Mouse (Mus musculus): Measurements from ENCODE around the gene B4galt5.

The B4galt5 gene

DNA sequence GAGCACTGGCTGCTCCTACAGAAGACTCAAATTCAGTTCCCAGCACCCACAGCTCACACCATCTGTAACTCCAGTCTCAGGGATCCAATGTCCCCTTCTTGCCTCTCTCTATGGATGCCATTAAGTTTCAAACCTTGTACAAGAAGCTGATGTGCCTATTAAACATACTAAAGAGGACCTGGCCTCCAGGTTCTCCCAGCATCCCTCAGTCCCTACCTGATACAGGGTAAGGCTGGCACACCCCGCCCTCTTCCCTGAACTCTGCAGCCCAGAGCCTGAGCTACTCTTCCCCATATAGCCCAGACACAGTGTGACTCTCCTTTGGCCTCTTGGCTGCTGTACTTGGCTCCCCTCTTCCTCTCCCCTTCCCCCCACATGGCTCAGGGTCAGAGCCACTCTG is 38.9 kb downstream of the B4galt5 start:
- in situ Hi-C loops (cut with MboI; ENCODE audit: low pct_unique_long_range_greater_than_20kb in 1 of 2, low sequenced_read_pairs in 2 of 2, unreplicated experiment in 1 of 2), result no loop called here

DNA sequence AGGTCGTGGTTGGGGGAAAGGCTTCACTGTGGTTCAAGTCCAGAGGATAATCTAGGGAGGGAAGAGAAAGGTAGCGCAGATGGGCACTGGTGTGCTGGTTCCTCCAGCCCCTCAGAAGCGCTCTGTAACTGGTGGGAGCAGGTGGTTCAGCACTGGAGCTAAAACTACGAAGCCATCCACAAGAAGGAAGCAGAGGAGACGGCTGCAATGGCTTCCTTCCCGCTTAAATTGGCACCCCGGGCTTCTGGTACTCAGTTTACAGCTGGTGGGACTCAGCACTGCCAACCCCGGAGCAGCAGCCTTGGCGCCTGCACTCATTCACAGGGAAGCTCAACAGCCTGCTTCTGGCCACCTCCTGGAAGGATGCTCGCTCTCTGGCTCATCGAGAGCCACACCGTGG is 39.7 kb downstream of the B4galt5 start:
- in situ Hi-C loops (cut with MboI; ENCODE audit: low pct_unique_long_range_greater_than_20kb in 1 of 2, low sequenced_read_pairs in 2 of 2, unreplicated experiment in 1 of 2), result no loop called here

DNA sequence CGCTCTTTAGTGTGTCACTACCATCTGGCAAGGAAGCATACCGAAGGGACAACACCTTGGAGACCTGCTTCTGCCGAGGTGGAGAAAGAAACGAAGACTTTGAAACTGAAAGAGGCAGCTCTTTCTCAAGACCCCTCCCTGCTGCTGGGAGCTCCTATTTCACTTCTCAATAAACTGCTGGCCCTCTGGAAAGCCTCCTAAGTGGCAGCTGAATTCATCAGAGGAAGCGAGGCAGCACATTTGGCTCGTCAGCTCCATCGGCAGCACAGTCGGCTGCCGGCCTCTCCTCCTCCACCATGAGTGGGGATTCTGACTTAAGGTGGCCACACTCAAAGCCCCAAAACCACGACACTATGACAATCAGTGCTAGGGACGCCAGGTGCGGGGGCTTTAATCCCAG is 41.3 kb downstream of the B4galt5 start:
- in situ Hi-C loops (cut with MboI; ENCODE audit: low pct_unique_long_range_greater_than_20kb in 1 of 2, low sequenced_read_pairs in 2 of 2, unreplicated experiment in 1 of 2), result no loop called here

DNA sequence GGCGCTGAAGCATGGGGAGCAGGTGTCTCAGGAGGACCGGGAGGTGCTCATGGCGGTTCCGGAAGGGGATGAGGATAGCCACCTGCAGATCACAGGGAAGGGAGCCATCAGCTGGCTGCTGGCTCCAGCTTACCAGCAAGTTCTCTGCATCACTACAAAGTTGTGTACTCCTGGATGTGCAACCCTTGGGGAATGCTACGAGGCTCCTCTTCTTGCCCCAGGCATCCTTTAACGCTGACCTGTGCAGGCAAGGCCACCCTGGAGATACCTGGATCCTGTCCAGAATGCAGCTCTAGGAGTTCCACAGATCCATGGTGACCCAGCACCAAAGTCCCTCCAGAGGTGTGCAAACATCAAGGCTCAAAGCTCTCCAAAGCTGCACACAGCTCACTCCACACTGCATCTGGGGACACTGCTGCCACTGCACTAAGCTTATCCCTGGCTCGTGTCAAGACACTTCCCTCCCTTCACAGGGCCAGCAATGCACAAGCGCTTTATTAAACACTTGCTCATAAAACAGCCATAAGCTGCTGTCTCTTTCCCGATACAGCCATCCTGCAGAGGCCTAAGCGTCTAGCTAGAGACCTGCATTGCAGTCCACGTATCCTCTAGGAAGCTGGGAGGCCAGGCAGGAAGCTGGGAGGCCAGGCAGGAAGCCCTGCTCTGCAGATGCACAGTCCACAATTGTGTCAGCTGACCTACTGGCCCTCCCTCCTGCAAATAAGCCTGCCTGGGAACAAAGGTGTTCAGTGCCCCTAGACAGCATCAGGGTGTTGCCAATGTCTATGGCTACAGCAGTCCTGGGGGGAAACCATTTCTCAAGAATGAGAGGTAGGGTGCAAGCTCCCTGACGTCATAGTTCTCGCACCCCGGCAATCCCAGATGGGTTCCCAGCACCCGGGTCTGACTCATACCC is 42.1 kb downstream of the B4galt5 start:
- in situ Hi-C loops (cut with MboI; ENCODE audit: low pct_unique_long_range_greater_than_20kb in 1 of 2, low sequenced_read_pairs in 2 of 2, unreplicated experiment in 1 of 2), result no loop called here

DNA sequence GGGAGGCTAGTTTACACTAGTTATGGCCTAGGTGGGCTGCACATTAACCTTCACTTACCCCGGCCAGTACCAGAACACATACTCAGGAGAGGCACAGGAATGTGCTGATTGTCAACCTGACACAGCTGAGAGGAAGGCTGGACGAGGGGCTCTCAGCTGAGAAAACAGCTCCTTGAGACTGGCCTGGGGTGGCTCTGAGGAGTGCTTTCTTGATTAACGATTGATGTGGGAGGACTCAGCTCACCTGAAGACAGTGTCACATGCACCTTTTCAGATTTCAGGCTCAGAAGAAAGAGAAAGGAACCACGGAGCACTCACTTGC is 42.7 kb downstream of the B4galt5 start:
- in situ Hi-C loops (cut with MboI; ENCODE audit: low pct_unique_long_range_greater_than_20kb in 1 of 2, low sequenced_read_pairs in 2 of 2, unreplicated experiment in 1 of 2), result no loop called here

DNA sequence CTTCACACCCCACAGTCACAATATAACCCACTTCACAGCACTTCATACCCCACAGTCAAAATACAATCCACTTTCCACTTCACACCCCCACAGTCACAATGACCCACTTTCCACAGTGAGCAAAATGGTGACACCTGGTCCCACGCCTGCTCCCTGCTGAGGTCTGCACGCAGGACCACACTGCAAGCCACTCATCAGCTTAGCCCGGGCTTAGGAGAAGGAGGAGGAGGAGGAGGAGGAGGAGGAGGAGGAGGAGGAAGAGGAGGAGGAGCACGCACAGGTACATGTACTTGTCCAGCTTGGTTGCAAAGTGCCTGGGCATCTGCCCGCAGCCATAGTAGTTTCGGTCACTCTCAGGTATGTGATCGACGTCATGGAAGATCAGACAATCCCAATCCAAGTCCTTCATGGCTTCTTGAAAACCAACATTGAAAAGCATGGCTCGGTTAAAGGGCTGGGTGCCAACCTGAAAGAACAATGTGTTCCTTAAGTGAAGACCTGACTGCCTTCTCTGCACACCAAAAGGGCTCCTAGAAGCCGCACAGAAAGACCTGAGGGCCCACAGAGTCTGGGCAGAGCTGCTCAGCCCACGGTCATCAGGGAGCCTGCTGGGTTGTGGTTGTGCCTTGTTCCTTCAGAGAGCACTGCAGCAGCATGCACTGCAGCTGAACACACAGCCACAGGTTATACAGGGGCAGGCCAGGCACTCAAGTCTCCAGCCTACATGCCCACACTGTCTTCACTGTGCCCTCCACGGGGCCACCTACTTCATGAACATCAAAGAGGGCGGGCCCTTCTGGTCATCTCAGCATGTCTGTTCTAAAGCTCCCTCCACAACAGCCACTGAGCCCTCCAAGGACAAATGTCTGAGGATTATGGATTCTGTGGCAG is 43.4 kb downstream of the B4galt5 start:
- in situ Hi-C loops (cut with MboI; ENCODE audit: low pct_unique_long_range_greater_than_20kb in 1 of 2, low sequenced_read_pairs in 2 of 2, unreplicated experiment in 1 of 2), result no loop called here

DNA sequence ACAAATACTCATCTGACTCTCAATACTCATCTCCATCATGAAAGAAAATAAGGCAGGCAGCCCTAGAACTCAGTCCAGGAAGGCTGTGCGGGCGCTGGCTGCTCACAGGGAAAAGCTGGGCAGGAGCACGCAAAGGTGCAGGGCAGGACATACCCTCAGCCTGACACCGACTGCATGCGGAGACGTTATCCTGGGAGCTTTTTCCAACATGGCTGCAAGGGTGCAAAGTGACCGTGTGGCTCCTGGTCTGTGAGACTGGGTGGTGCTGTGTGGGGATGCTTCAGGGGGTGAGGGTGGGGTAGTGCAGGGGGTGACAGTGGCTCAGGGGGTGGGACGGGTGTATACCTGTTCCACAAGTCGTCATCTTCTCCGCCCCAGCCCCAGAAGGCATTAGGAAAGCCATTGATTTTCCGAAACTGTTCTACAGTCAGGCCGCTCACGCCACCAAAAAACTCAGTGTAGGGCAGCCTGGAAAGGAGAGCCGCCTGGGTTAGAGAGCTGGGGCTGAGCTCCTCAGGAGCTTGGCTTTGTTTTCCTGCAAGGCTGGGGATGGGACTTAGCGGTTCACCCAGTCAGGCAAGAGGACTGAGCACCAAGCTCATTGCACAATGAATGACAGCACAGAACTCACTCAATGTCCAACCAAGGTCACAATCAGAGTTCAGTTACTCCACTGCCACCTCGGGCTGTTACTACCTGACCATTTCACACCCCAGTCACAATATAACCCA is 44.2 kb downstream of the B4galt5 start:
- in situ Hi-C loops (cut with MboI; ENCODE audit: low pct_unique_long_range_greater_than_20kb in 1 of 2, low sequenced_read_pairs in 2 of 2, unreplicated experiment in 1 of 2), result no loop called here

DNA sequence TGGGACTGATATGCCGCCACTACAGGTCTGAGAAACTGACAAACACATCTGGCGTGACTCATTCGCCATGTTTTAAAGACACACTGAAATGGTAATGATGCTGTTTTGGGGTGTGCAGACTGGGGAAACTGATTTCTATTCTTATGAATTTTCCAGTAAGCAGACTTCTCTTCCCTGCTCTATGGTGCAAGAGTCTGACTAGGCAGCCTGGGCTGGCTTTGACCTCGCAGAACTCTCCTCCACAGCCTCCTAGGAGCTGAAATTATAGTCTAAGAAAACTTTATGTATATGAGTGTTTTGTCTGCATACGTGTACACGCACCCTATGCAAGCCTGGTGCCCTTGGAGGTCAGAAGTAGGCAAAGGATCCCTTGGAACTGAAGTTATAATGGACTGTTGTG is 45.2 kb downstream of the B4galt5 start:
- in situ Hi-C loops (cut with MboI; ENCODE audit: low pct_unique_long_range_greater_than_20kb in 1 of 2, low sequenced_read_pairs in 2 of 2, unreplicated experiment in 1 of 2), result no loop called here

DNA sequence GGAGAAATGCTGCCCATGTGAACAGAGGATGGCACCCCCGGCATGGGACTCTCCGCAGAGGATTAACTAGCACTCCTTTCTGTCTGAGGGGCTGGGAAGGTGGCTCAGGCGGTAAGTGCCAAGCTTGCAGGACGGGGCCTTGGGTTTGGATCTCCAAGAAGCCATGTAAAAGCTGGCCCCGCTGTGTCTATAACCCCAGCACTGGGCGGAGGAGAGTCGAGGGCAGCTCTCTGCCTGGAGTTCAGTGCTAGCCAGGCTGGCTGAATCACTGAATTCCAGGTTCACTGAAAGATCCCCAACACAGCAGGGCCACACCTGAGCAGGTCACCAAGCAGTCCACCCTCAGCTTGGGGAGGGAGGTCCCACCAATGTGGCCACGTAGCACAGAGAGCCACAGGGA is 45.8 kb downstream of the B4galt5 start:
- in situ Hi-C loops (cut with MboI; ENCODE audit: low pct_unique_long_range_greater_than_20kb in 1 of 2, low sequenced_read_pairs in 2 of 2, unreplicated experiment in 1 of 2), result no loop called here

DNA sequence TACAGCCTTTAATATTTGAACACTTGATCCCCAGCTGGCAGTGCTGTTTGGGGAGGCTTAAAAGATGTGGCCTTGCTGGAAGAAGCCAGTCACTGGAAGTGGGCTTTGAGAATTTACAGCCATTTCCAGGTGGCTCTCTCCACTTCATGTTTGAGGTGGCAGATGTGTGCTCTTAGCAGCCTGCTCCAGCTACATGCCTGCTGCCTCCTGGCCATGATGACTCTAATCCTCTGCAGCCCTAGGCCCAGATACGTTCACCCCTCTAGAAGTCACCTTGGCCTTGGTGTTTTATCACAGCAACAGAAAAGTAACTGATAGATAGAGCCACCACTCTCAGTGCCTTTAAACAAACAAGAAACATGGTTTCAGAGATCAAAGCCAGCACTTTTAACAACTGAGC is 46.3 kb downstream of the B4galt5 start:
- in situ Hi-C loops (cut with MboI; ENCODE audit: low pct_unique_long_range_greater_than_20kb in 1 of 2, low sequenced_read_pairs in 2 of 2, unreplicated experiment in 1 of 2), result no loop called here

DNA sequence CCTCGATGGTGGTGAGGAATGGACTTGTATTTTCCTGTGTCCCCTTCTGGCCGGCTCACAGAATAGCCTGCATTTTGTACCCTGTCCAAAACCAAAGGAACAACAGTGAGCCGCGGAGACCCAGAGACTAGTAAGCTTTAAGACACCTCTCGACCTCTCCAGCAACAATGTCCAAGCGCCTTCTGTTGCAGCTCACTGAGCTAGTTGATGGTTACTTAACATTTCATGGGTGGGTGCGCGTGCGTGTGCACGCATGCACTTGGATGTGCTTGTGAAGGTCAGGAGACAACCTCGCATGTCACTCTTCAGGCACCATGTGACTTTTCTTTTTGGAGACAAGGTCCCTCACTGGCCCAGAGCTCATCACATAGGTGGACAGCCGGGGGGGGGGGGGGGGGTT is 47.0 kb downstream of the B4galt5 start:
- in situ Hi-C loops (cut with MboI; ENCODE audit: low pct_unique_long_range_greater_than_20kb in 1 of 2, low sequenced_read_pairs in 2 of 2, unreplicated experiment in 1 of 2), result no loop called here

DNA sequence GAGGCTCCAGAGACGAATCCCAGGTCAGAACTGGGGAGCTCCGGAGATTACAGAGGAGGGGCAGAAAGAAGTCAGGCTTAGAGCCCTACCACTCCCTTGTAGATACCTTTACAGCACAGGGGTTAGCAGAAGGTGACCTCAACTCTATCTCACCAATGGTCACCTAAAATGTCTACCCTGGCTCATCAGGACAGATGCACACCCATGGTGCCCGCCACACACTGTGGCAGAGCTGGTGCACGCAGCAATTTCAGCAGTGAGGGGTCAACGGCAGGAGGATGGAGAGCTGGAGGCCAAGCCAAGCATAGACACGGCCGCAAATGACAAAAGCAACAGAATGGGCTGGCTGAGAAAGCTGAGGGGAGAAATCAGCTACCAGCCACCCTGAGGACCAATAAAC is 47.4 kb downstream of the B4galt5 start:
- in situ Hi-C loops (cut with MboI; ENCODE audit: low pct_unique_long_range_greater_than_20kb in 1 of 2, low sequenced_read_pairs in 2 of 2, unreplicated experiment in 1 of 2), result no loop called here

DNA sequence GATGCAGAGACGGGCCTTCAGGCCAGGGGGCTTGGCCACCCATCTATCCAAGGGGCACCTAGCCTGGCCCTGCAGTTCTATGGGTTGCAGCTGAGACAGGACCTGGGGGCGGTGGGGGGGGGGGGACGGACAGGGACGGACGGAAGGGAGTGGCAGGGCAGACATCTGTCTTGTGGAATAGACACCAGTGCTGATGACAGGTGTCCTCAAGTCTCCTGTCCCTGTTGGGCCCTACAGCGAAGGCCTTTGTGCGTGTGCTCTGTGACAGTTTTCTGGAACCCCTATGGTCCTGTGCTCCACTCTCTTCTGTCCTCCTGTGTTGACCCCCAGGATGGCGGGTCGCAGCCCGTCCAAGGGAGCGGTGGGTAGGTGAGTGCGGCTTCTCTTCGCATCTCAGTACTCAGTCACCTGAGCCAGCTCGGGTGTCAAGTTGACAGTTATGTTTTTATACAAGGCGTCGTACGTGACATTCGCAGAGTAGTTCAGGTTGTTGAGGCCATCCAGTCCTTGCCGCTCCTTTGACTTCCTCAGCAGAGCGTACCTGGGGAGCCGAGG is 48.0 kb downstream of the B4galt5 start:
- in situ Hi-C loops (cut with MboI; ENCODE audit: low pct_unique_long_range_greater_than_20kb in 1 of 2, low sequenced_read_pairs in 2 of 2, unreplicated experiment in 1 of 2), result no loop called here

DNA sequence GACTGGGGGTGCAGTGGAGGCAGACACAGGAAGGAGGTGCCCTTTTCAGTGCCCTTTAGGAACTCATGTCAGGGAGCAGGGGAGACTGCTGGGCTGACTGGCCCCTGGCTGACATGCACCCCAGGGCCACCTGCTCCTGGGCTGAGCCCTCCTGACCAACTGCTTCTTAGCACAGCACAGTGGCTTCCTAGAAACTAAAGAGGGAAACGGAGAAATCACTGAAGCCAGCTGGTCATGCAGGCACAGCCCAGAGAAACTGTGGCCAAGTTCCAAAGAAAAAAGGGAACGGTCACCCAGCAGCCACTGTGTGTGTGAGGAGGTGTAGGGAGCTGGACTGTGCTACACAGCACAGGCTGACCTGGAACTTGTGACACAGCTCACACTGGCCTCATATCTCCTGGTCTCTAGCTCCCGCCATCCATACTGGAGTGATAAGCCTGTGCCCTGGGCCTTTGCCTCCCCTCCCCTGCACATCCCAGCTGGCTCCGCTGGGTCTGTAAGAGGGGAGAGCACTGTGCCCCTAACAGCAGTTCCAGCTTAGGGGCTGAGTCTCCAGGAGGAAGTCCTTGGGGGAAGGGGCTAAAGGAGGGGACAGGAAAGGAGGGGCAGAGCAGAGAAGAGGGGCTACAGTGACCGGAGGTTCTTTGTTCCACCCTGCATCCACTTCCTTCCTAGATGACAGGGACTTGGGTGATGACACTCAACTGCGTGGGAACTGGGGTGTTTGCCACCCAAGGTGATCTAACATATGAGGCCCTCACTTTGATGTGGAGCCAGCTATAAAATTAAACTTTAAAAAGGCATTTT is 48.9 kb downstream of the B4galt5 start:
- in situ Hi-C loops (cut with MboI; ENCODE audit: low pct_unique_long_range_greater_than_20kb in 1 of 2, low sequenced_read_pairs in 2 of 2, unreplicated experiment in 1 of 2), result loop anchor here in 1 of 2 experiments (10.0 kb wide), 1 partner anchor 95 kb away; no protein-coding TSS in a partner anchor

DNA sequence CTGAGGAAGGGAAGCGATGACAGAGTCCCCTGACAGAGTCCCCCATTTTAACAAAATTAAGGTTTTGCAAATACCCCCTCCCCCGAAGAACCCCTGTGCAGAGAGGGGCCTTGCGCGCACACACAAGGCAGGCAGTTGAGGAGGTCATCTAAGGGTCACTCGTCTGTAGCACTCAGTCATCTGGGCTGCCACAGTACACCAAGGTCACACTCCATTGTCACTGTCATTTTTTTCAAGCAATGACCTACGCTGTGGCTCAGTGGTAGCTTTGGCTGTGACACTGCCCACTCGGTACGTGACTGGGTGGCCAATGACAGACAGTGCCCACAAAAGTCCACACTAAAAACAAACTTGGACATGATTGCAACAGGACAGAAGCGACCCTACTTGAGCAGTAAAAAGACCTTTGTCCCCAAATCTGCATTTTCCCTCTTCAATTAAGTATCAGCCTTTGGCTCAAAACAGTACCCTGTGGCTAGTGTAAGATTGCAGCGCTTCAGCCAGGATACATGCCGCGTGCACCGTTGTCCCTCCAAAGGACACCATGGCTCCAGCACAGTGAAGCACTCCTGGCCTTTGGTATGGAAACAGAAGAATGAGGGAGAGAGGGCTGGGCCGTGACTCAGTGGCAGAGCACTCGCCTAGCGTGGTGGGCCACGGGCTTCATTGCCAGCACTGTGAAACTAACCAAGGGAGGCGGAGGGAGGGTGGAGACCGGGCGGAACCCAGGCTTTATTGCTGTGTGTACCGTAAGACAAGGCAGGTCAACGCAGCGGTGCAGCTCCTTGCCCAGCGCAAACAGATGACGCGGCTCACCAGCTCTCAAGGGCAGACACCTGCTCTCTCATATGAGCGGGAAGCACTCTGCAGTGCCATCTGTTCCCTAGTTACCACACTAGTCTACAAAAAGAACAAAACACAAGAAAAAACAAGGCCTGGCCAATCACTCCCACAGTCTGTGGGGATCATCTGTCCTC is 50.0 kb downstream of the B4galt5 start:
- in situ Hi-C loops (cut with MboI; ENCODE audit: low pct_unique_long_range_greater_than_20kb in 1 of 2, low sequenced_read_pairs in 2 of 2, unreplicated experiment in 1 of 2), result loop anchor here in 1 of 2 experiments (10.0 kb wide), 1 partner anchor 96 kb away; no protein-coding TSS in a partner anchor

DNA sequence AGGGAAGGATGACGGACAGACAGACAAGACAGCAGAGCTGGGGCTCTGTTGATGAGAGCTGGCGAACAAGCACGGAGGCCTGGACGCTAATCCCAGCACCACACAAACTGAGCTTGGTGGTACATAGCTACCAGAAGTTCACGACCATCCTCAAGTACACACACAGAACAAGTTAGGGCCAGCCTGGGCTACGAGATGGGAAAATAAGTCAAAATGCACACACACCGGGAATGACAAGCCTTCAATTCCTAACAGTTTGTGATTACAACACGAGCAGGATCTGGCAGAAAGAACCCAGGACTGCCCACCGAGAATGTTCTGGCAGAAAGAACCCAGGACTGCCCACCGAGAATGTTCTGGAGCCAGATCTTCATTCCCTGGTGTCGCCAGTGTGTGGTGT is 51.0 kb downstream of the B4galt5 start:
- in situ Hi-C loops (cut with MboI; ENCODE audit: low pct_unique_long_range_greater_than_20kb in 1 of 2, low sequenced_read_pairs in 2 of 2, unreplicated experiment in 1 of 2), result loop anchor here in 1 of 2 experiments (10.0 kb wide), 1 partner anchor 97 kb away; no protein-coding TSS in a partner anchor

DNA sequence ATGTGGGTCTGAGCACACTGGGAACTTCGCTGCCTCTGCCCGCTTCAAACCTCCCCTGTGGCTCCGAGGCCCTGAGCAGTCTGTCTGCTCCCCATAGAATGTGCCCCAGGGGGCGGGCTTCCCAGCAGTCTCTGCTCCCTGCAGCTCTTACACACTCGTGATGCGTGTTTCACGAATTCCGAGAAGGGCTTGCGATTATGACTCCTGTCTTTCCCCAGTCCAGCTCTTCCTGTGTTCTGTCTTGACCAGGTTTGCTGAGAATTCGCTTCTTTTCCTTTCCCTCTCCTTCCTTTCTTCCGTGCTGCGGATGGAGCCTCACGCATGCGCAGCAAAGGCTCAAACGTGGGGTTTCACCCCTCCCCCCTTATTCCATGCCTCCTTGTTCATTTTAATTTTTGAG is 54.1 kb downstream of the B4galt5 start:
- in situ Hi-C loops (cut with MboI; ENCODE audit: low pct_unique_long_range_greater_than_20kb in 1 of 2, low sequenced_read_pairs in 2 of 2, unreplicated experiment in 1 of 2), result loop anchor here in 1 of 2 experiments (10.0 kb wide), 1 partner anchor 100 kb away; no protein-coding TSS in a partner anchor
